Mouse (Mus musculus) megakaryocyte-erythroid progenitor cell, adult 5-6 weeks (primary cell): Measurements from ENCODE around the gene Ccdc88a. TPM values are rescaled to one million over a fixed set of nuclear protein-coding genes. Genes with fewer than 3 reads are reported as not detected.

Source experiments
- ATAC-seq: replicated peaks from 2 replicates; pipeline ENCODE4 v1.8.0; 2016; ENCODE audit warnings: mild to moderate bottlenecking, inconsistent platforms; ENCODE audit not compliant: severe bottlenecking, poor library complexity, low FRiP score, low TSS enrichment
- total RNA-seq, 2 experiments: library from RNA; stranded (forward) in 1 of 2; stranded (reverse) in 1 of 2; fragments of 200-1000, 215-1000 nt in 1 of 2; fragments of >200 nt in 1 of 2; fragmentation: Nextera tagmentation in 1 of 2; gene quantifications; 2 replicates each; pipeline ENCODE4 v1.2.3; 2014 to 2017

Gene Ccdc88a
- total RNA-seq, 2 experiments from 2014 or later, result 24.7 to 53.0 TPM

GRCm38 (mm10) chr11:29546762-29547161 lies 173.3 kb downstream of the Ccdc88a start:
- ATAC-seq, result no peak

GRCm38 (mm10) chr11:29547249-29547751 lies 173.8 kb downstream of the Ccdc88a start:
- no peak; the same call in none of the 2 replicates for ATAC-seq

- peak; percentile 86 for ATAC-seq
Measured at GRCm38 (mm10) chr11:29547752-29548503, 174.5 kb downstream of the Ccdc88a start, which contains the start of the genes Clhc1 and Rps27a. TSS of gene Clhc1 (plus strand) at chr11:29547950. TSS of gene Rps27a (minus strand) at chr11:29548109.

DNA sequence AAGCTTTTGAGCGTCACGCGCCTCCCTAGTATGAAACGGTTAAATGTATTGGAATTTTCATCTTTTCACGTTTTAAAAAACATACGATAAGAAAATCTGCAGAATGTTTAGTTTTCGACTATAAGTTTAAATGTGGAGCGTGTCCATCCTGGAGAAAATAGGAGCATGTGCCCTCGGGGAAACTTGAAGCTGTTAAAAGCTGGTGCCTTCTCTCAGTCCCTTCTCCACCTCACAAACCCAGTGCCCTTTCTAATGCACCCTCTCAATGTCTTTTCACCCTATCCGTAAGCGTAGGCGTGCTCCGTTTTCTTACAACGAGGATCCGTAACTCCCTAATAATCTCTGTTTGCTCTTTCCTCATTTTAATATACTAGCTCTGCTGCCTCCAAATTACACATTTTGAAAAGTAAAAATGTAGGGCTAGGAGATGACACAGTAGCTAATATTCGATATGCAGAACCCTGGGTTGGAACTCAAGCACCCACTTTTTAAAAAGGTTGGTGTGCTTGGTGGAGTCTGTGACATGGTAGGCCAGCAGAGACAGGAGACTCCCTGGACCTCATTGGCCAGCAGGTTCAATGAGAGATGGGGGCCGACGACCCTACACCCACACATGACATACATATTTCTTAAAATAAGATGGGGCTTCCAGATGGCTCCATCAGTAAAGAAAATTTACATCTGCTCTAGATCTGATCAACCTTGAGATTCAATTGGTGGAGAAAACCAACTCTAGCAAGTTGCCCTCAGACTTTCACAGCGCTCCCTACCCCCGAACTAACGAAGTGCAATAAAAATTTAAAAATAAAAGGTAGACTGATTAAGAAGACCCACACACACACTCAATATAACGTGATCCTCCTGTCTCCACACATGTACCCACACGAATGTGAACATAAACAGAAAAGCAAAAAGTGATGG lies 175.3 kb downstream of the Ccdc88a start:
- 0 out of 2 replicates have a peak, but pooled peaks have one; percentile 11 for ATAC-seq

DNA sequence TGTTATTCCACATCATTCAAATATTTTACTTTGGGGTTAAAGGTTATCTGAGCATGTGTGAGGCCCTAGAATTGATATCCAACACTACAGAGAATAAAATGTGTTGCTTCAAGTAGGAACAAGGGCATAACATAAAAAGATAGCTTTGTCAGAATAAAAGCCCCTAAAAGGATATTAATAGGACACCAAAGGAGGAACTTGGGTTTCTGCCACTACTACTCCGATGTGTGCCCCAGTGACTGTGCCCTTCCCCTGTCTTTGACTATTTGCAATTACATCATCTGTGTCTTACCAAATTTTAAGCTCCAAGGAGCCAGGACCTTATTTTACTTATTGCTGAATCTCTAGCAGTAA lies 175.9 kb downstream of the Ccdc88a start:
- 0 out of 2 replicates have a peak, but pooled peaks have one; percentile 16 for ATAC-seq

Other genes with a start within 250 kb of the Ccdc88a start
- gene Pnpt1, start 242.9 kb upstream of the Ccdc88a start, total RNA-seq (2014; fragmentation: Nextera tagmentation), result 60.9 and 74.3 TPM in 2 replicates
- gene Pnpt1, start 242.9 kb upstream of the Ccdc88a start, total RNA-seq (2017), result 99.4 and 111 TPM in 2 replicates
- gene Ppp4r3b, start 200.8 kb upstream of the Ccdc88a start, total RNA-seq (2014; fragmentation: Nextera tagmentation), result 86.7 and 90.1 TPM in 2 replicates
- gene Ppp4r3b, start 200.8 kb upstream of the Ccdc88a start, total RNA-seq (2017), result 191 and 209 TPM in 2 replicates
- 20.2 and 27.5 TPM in 2 replicates for gene Cfap36, start 126.2 kb upstream of the Ccdc88a start, total RNA-seq (2014; fragmentation: Nextera tagmentation)
- 34.3 and 58.5 TPM in 2 replicates for gene Cfap36, start 126.2 kb upstream of the Ccdc88a start, total RNA-seq (2017)
- 56.5 and 69.5 TPM in 2 replicates for gene Prorsd1, start 141.4 kb downstream of the Ccdc88a start, total RNA-seq (2014; fragmentation: Nextera tagmentation)
- gene Prorsd1, start 141.4 kb downstream of the Ccdc88a start, total RNA-seq (2017), result 76.9 and 78.5 TPM in 2 replicates
- 36.9 and 43.0 TPM in 2 replicates for gene Mtif2, start 152.8 kb downstream of the Ccdc88a start, total RNA-seq (2014; fragmentation: Nextera tagmentation)
- gene Mtif2, start 152.8 kb downstream of the Ccdc88a start, total RNA-seq (2017), result 117 and 131 TPM in 2 replicates
- 0.17 and 0.50 TPM in 2 replicates for gene Clhc1, start 174.3 kb downstream of the Ccdc88a start, total RNA-seq (2014; fragmentation: Nextera tagmentation)
- gene Clhc1, start 174.3 kb downstream of the Ccdc88a start, total RNA-seq (2017), result not detected in 2 replicates
- 4,800 and 5,317 TPM in 2 replicates for gene Rps27a, start 174.5 kb downstream of the Ccdc88a start, total RNA-seq (2014; fragmentation: Nextera tagmentation)
- 1,061 and 1,131 TPM in 2 replicates for gene Rps27a, start 174.5 kb downstream of the Ccdc88a start, total RNA-seq (2017)